9 mouse cellular contexts compared by ENCODE assay signal in the genomic region with DNA sequence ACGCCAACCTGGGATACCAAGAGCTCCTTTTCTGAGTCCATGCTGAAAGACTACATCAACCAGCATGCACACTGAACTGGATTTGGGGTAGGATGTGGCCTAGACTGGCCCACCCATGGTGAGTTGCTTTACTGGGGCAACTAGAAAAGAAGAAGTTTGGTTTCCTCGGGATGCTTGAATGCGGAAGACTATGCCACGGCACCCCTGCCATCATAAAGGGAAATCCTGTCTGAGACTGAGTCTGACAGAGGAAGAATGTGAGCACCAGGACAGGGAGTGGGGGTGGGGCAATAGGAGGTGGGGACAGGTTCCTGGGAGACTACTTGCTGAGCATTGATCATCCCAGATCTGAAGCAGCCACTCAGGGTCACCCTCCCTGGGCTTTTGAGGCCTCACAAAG. TPM values are rescaled to one million over a fixed set of nuclear protein-coding genes. Genes with fewer than 3 reads are reported as not detected.
DNase-seq lines count a peak whose midpoint lies in the region; ATAC-seq and TF ChIP-seq lines count a peak whose summit lies in the region.
"Had no signal": no experiment of that assay in that cellular context is flagged by ENCODE, and none has a peak within 500 bp of the region (broad histone marks: within the 10 kb centered on the region; RNA-seq: fewer than 3 reads in every experiment).

No protein-coding gene starts in this region.

- no peak for TF ChIP-seq CTCF in lung, embryonic 14.5 days (IDR thresholded peaks at IDR 0.05; ENCODE audit: low read depth)

- DNase-seq in heart, postnatal 10 days: no peak
- no peak for DNase-seq in lung, embryonic 14.5 days
- DNase-seq in lung, postnatal 14 days: no peak
- no peak for DNase-seq in embryonic facial prominence, embryonic 14.5 days (ENCODE audit: low spot score)
- no peak for DNase-seq in yolk sac, embryonic 10.5 days (ENCODE audit: low spot score)
- no peak for DNase-seq in left cerebral cortex, postnatal 25 days (ENCODE audit: low spot score in 2 of 2)
- DNase-seq: embryo, embryonic 11 days had no signal

- H3K9ac ChIP-seq in heart, embryonic 16.5 days (ENCODE audit: low read length): no peak overlapping the region
- H3K9ac ChIP-seq in lung, embryonic 14.5 days: no peak overlapping the region
- no peak overlapping the region for H3K9ac ChIP-seq in embryonic facial prominence, embryonic 14.5 days (ENCODE audit: low read depth, low read length)

- peaks cover 86% of the 10 kb centered on the region for H3K4me1 ChIP-seq in heart, embryonic 16.5 days (ENCODE audit: control insufficient read depth, insufficient read depth, low read length)
- H3K4me1 ChIP-seq in lung, embryonic 14.5 days (ENCODE audit: insufficient read depth): peaks cover 28% of the 10 kb centered on the region
- peaks cover 48% of the 10 kb centered on the region for H3K4me1 ChIP-seq in embryonic facial prominence, embryonic 14.5 days (ENCODE audit: control insufficient read depth, insufficient read depth, low read length)

- no peak overlapping the region for H3K4me3 ChIP-seq in heart, embryonic 16.5 days (ENCODE audit: low read length)
- no peak overlapping the region for H3K4me3 ChIP-seq in lung, embryonic 14.5 days (ENCODE audit: low read depth, low read length)
- H3K4me3 ChIP-seq in embryonic facial prominence, embryonic 14.5 days (ENCODE audit: low read depth, low read length): no peak overlapping the region

- H3K36me3 ChIP-seq in heart, embryonic 16.5 days (ENCODE audit: control insufficient read depth, insufficient read depth): peaks cover 2% of the 10 kb centered on the region; the same call in 1 of the 2 replicates
- 0 out of 2 replicates have a peak, but pooled peaks cover 4% of the 10 kb centered on the region for H3K36me3 ChIP-seq in lung, embryonic 14.5 days (ENCODE audit: insufficient read depth)
- H3K36me3 ChIP-seq in embryonic facial prominence, embryonic 14.5 days (ENCODE audit: control insufficient read depth, insufficient read depth, low read length): peaks cover 19% of the 10 kb centered on the region; the same call in 1 of the 2 replicates

- no peaks in the 10 kb centered on the region for H3K9me3 ChIP-seq in heart, embryonic 16.5 days (replicated peaks; ENCODE audit: control insufficient read depth, low read length)
- H3K9me3 ChIP-seq in lung, embryonic 14.5 days (ENCODE audit: low read depth, low read length): no peaks in the 10 kb centered on the region
- no peaks in the 10 kb centered on the region for H3K9me3 ChIP-seq in embryonic facial prominence, embryonic 14.5 days (ENCODE audit: control insufficient read depth, low read length)

- no peaks in the 10 kb centered on the region for H3K27me3 ChIP-seq in heart, embryonic 16.5 days (ENCODE audit: control insufficient read depth, insufficient read depth, low read length)
- no peaks in the 10 kb centered on the region for H3K27me3 ChIP-seq in lung, embryonic 14.5 days (ENCODE audit: insufficient read depth, low read length)
- no peaks in the 10 kb centered on the region for H3K27me3 ChIP-seq in embryonic facial prominence, embryonic 14.5 days (replicated peaks; ENCODE audit: control insufficient read depth, insufficient read depth, low read length)

- H3K4me2 ChIP-seq in heart, embryonic 16.5 days (ENCODE audit: low read depth, low read length): no peak overlapping the region
- no peak overlapping the region for H3K4me2 ChIP-seq in lung, embryonic 14.5 days
- H3K4me2 ChIP-seq in embryonic facial prominence, embryonic 14.5 days (ENCODE audit: low read depth, low read length): no peak overlapping the region

- intact Hi-C loops in heart, postnatal 10 days (cut with DNase I): no loop called here
- intact Hi-C loops in left cerebral cortex, postnatal 25 days (cut with DNase I): no loop called here

- 66% methylated on average over 4 of the region's 4 CpGs for WGBS in heart, embryonic 16.5 days
- WGBS in lung, embryonic 14.5 days: 60% methylated on average over 4 of the region's 4 CpGs
- WGBS in embryonic facial prominence, embryonic 14.5 days: 57% methylated on average over 4 of the region's 4 CpGs

- ATAC-seq in heart, embryonic 16.5 days (replicated peaks; ENCODE audit: extremely low read depth, insufficient read depth, low FRiP score): no peak
- no peak for ATAC-seq in lung, embryonic 14.5 days (ENCODE audit: insufficient read depth)
- no peak for ATAC-seq in embryonic facial prominence, embryonic 14.5 days (ENCODE audit: low read depth)
- ATAC-seq in megakaryocyte, adult 5-6 weeks (ENCODE audit: poor library complexity, severe bottlenecking): peak; percentile 72

- peak overlapping the region; percentile 73 for H3K27ac ChIP-seq in heart, embryonic 16.5 days (ENCODE audit: low read length)
- peak overlapping the region; percentile 85; the same call in 1 of the 2 replicates for H3K27ac ChIP-seq in lung, embryonic 14.5 days (ENCODE audit: low read depth)
- peak overlapping the region; percentile 74 for H3K27ac ChIP-seq in embryonic facial prominence, embryonic 14.5 days (replicated peaks; ENCODE audit: low read depth, low read length)

RNA-seq across cellular contexts. Expression of a gene that starts 32.6 kb away (rescaled TPM):
- 7.2 and 8.0 TPM in 2 replicates for polyA plus RNA-seq in heart, embryonic 16.5 days (2015; fragmentation: Nextera tagmentation; extraction: Ambion mirVana)
- 10 to 100 TPM; 24.2 to 31.8 TPM for total RNA-seq in heart, postnatal 10 days (2021)
- polyA plus RNA-seq in lung, embryonic 14.5 days (2014; fragmentation: Nextera tagmentation; extraction: Ambion mirVana): 6.5 and 7.4 TPM in 2 replicates
- polyA plus RNA-seq in embryonic facial prominence, embryonic 14.5 days (2014; fragmentation: Nextera tagmentation; extraction: Ambion mirVana): 14.7 and 15.0 TPM in 2 replicates
- total RNA-seq in megakaryocyte, adult 5-6 weeks (2015): 9.6 and 13.2 TPM in 2 replicates
- 3.0 and 3.1 TPM in 2 replicates for total RNA-seq in megakaryocyte, adult 5-6 weeks (2017)
- 10 to 100 TPM; 32.4 to 34.1 TPM for total RNA-seq in left cerebral cortex, postnatal 25 days (2021)

RNA-seq across cellular contexts. Expression of a gene that starts 32.7 kb away (rescaled TPM):
- polyA plus RNA-seq in heart, embryonic 16.5 days (2015; fragmentation: Nextera tagmentation; extraction: Ambion mirVana): 5.4 and 6.4 TPM in 2 replicates
- 1 to 10 TPM; 1.8 to 2.6 TPM for total RNA-seq in heart, postnatal 10 days (2021)
- 7.0 and 8.6 TPM in 2 replicates for polyA plus RNA-seq in lung, embryonic 14.5 days (2014; fragmentation: Nextera tagmentation; extraction: Ambion mirVana)
- 8.5 and 8.7 TPM in 2 replicates for polyA plus RNA-seq in embryonic facial prominence, embryonic 14.5 days (2014; fragmentation: Nextera tagmentation; extraction: Ambion mirVana)
- total RNA-seq in megakaryocyte, adult 5-6 weeks (2015): 1.0 and 1.2 TPM in 2 replicates
- total RNA-seq in megakaryocyte, adult 5-6 weeks (2017): 0.70 TPM in 1 of 2 replicates, not detected in the other
- 10 to 100 TPM; 26.1 to 27.3 TPM for total RNA-seq in left cerebral cortex, postnatal 25 days (2021)

Comparison
In these comparisons a context has a peak if more than half of its experiments do, and no peak if none do; other contexts are left out.
1. RNA of a gene that starts 32.7 kb away (total RNA-seq): 26.1 to 27.3 TPM in left cerebral cortex, postnatal 25 days; 1.8 to 2.6 TPM in heart, postnatal 10 days and 0.70 to 1.2 TPM in megakaryocyte, adult 5-6 weeks; every median in the first group is over 4 times any median in the second.
2. Peak in every context shown above with its lines, with median percentiles within 50 percentile points of each other: H3K27ac ChIP-seq.